Mouse (Mus musculus) kidney, postnatal 4 days (tissue): Measurements from ENCODE around the gene Mindy4.

Experiments used
- DNase-seq, 2 experiments: peaks; one replicate each; pipeline ENCODE4 v3.0.0; 2021; ENCODE audit warnings: mixed read lengths in 2 of 2

The Mindy4 gene

GRCm38 (mm10) chr6:55344291-55345016 lies 141.3 kb downstream of the Mindy4 start:
- DNase-seq, result no peak

DNA sequence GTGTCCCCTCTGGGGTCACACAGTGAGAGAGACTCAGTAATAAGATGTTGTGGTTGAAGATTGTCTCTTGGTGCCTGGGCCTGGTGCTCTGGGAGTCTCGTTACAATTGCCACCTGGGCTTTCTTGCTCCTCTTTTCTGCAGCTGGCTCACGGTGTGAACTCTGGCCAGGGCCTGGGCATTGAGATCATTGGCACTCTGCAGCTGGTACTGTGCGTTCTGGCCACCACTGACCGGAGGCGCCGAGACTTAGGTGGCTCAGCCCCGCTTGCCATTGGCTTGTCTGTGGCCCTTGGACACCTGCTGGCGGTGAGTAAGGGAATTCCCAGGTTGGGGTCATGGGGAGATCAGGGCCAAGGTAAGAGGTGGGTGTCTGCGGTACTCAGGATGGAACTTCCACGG lies 142.1 kb downstream of the Mindy4 start:
- no peak for DNase-seq

GRCm38 (mm10) chr6:55346491-55346890 lies 143.3 kb downstream of the Mindy4 start:
- DNase-seq, result no peak

GRCm38 (mm10) chr6:55347711-55348571 lies 144.8 kb downstream of the Mindy4 start:
- no peak for DNase-seq

DNA sequence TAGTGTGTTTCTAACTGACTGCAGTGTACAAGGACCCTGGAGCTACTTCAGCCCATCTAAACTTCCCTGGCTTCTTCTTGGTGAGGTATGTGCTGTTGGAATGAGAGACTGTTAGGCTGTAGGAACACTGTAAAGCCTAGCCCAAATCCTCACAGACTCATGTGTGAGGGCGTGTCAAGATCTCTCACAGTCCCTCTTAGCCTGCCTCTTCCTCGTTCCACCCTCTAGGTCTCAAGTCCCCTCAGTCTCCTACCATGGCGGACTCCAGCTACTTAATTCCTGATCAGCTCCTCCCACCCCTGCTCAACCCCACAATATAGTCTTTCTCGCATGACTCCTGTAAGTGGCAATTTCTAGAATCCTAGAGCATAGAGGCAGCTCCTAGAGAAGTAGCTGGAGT lies 146.0 kb downstream of the Mindy4 start:
- DNase-seq, result no peak

GRCm38 (mm10) chr6:55350383-55350952 lies 147.3 kb downstream of the Mindy4 start:
- no peak for DNase-seq

- DNase-seq, result no peak
Observed at GRCm38 (mm10) chr6:55351712-55352111, 148.5 kb downstream of the Mindy4 start.

DNA sequence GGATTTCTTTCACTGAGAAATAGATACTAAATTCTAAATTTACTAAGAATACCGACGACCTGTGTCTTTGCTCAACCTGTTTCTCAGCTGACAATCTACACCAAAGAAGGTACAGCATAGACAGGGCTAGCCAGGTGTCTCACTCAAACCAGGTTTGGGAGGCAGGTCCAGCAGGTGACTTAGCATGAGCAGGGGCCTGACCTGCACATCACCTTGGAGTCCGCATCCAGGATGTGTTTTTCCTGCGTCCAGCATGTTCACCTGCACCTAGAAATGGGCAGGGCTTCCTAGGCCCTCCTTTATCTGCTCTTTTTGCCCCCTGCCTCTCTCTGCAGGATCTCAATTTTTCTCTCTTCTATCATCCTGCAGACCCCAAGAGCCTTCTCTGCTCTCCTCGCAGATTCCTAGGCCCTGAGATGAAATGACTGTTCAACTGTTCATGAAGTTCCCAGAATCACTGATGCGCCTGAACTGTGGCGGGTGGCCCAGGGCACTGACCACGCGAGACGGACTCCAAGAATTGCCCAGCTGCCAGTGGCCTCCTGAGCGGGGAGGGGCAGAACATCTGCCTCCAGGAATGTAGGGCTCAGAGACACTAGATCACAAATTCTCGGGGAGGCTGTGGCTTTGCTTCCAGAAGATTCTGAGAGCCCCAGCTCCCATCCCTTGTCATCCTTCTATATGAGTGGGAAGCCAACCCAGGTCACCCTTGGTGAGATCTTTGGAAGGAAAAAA lies 150.7 kb downstream of the Mindy4 start:
- no peak for DNase-seq

DNA sequence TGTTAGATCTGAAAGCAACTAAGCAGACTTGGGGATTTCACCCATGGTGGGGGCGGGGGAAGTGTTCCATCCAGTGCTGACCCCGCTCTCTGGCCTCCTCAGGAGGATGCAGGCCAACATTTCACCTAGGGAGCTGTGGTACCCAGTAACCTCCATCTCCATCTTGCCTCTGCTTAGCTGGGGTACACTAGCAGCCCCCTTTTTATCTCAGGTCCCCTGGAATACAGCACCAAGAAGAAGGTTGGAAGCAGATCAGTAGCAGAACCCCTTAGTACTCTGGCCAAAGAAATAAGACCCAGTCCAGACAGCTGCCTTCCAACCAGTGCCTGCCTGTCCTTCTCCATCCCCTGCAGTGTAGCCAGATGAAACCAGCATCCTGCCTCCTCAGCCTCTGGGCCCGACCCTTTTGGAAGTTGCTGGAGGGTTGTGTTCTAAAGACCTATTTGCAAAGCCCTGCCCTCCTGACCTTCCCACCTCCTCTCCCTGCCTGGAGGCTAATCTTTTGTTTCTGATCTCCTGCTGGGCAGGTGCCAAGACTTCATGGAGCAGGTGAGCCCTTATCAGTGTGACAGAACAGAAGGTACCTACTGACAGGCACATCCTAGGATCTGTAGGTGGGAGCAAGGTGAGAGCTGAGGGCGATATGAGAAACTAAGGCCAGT lies 151.4 kb downstream of the Mindy4 start:
- DNase-seq, result no peak

- DNase-seq, result no peak
Observed at GRCm38 (mm10) chr6:55355575-55355974, 152.4 kb downstream of the Mindy4 start.

DNA sequence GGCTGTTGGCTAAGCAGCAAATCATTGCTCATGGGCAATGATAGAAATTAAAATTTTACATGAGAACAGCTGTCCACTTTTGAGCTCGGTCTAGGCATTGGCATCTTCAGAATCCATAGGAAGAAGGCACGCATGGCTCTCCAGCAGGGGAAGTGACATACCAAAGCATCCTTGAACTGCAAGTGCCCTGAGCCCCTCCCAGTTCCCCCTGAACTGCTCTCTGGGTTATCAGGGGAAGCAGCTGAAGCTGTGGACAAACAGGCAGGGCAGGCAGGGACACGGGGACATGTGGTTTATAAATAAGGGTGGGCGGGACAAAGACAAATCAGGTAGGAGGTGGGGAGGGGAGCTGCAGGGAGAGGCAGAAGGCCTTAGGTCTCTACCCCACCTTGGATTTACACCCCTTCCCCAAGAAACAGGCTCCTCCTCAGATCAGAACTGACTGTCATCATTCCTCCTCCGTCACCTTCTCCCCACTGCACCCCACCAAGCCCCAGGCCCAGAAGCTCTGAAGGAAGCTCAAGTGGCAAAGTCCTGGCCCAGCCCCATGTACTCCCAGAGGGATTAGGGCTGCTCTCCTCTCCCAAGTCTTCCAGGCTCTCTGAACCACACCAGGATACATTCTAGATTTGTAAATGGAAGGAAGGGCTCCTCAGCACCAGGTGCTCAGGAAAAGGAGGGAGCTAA lies 153.0 kb downstream of the Mindy4 start:
- DNase-seq, result no peak

DNA sequence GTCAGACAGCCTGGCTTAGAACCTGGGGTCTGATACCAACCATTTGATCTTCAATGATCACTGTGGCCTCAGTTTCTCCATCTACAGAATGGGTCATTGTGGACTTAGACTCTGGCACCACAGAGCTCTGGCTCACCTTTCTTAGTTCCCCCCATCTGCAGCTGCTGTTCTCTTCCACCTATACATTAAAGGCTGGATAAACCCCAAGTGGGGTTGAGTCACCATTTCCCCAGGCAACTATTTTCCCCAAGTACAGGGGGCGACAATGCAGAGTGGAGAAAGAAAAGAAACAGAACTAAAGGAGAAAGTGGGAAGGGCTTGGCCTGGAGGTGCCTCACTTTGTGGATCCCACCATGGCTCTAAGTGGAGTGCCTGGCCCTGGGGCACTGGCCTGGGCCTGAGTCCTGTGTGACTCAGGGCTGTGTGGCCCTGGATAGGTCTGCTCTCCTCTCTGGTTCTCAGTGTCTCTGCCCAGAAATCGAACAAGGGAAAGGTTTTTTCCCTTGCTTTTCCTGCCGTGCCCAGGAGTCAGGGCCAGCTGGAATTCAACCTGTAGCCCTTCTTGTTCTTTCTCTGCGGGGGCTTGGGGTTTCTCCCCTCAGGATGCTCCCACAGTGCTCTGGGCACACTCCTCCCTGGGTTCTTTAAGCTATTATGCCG lies 153.9 kb downstream of the Mindy4 start:
- no peak for DNase-seq

- peak; percentile 67 to 80 for DNase-seq
Observed at GRCm38 (mm10) chr6:55357636-55358031, 154.5 kb downstream of the Mindy4 start.

GRCm38 (mm10) chr6:55358731-55359143 lies 155.6 kb downstream of the Mindy4 start:
- DNase-seq, result no peak

- DNase-seq, result no peak
Observed at GRCm38 (mm10) chr6:55362663-55363062, 159.5 kb downstream of the Mindy4 start.

DNA sequence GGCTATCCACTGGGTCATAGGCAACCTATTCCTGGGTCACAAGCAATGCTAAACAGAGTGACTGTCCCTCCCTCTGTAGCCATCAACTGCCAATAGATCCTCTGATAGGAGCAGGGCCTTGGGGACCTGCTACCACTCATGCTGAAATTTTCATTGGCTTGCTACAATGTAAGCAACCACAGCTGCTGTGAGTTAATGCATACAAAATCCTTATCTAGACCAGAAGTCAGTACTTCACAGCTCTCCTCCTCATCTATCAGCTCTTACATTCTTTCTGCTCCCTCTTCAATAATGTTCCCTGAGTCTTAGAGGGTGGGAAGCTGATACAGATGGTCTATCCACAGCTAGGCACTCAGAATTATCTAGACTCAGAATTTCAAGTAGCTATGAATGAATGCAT lies 163.9 kb downstream of the Mindy4 start:
- no peak for DNase-seq
